Mouse (Mus musculus): Measurements from ENCODE around the gene Mre11a. TPM values are rescaled to one million over a fixed set of nuclear protein-coding genes. Genes with fewer than 3 reads are reported as not detected.

Mre11a gene
- polyA plus RNA-seq (2015; fragmentation: Nextera tagmentation; extraction: Ambion mirVana) = 9.7 TPM in 2 replicates

GRCm38 (mm10) chr9:14784039-14785002, at the start of gene Mre11a, which contains the start of gene Ankrd49:
Gene Mre11a, plus strand, starts transcription at chr9:14784654.
Gene Ankrd49, minus strand, starts transcription at chr9:14784856.
- peak within 1 kb of the TSS; percentile 80 for H3K9ac ChIP-seq (ENCODE audit: low read length)
- no peaks in the 10 kb centered on the region for H3K9me3 ChIP-seq (ENCODE audit: control insufficient read depth, low read length)
- DNase-seq (ENCODE audit: low spot score) (peak; percentile 93), ATAC-seq (ENCODE audit: low FRiP score, low TSS enrichment) (peak; percentile 99)
- H3K4me2 ChIP-seq (replicated peaks; ENCODE audit: low read depth) = peak within 1 kb of the TSS; percentile 56
- H3K27ac ChIP-seq (replicated peaks) = peak within 1 kb of the TSS; percentile 94
- H3K27me3 ChIP-seq (ENCODE audit: control insufficient read depth, insufficient read depth, low read length) = no peaks in the 10 kb centered on the region
- H3K36me3 ChIP-seq (ENCODE audit: control insufficient read depth, insufficient read depth, low read length) = 0 out of 2 replicates have a peak, but pooled peaks cover 4% of the 10 kb centered on the region
- no peaks in the 10 kb centered on the region for H3K4me1 ChIP-seq (replicated peaks; ENCODE audit: control insufficient read depth, insufficient read depth)
- peak within 1 kb of the TSS; percentile 59 for H3K4me3 ChIP-seq (ENCODE audit: low read depth, low read length)
- peak; percentile 25; the same call in 1 of the 2 replicates for TF ChIP-seq CTCF (IDR thresholded peaks at IDR 0.05; ENCODE audit: low read depth)
- peak; percentile 99 for TF ChIP-seq EP300 (optimal IDR thresholded peaks at IDR 0.05)
- WGBS = under 1% methylated on average over 62 of the region's 62 CpGs

GRCm38 (mm10) chr9:14739498-14740150, 44.8 kb upstream of the Mre11a start:
- TF ChIP-seq CTCF (IDR thresholded peaks at IDR 0.05; ENCODE audit: low read depth) (no peak), EP300 (optimal IDR thresholded peaks at IDR 0.05) (no peak)
- Histone ChIP-seq H3K4me3 (ENCODE audit: low read depth, low read length) (no peak overlapping the region), H3K36me3 (ENCODE audit: control insufficient read depth, insufficient read depth, low read length) (no peaks in the 10 kb centered on the region), H3K27ac (replicated peaks) (no peak overlapping the region), H3K9ac (ENCODE audit: low read length) (no peak overlapping the region), H3K4me1 (replicated peaks; ENCODE audit: control insufficient read depth, insufficient read depth) (no peaks in the 10 kb centered on the region), H3K4me2 (replicated peaks; ENCODE audit: low read depth) (no peak overlapping the region), H3K9me3 (ENCODE audit: control insufficient read depth, low read length) (no peaks in the 10 kb centered on the region), H3K27me3 (ENCODE audit: control insufficient read depth, insufficient read depth, low read length) (no peaks in the 10 kb centered on the region)
- no peak for ATAC-seq (ENCODE audit: low FRiP score, low TSS enrichment)
- WGBS = 63% methylated on average over 4 of the region's 4 CpGs
- no peak for DNase-seq (ENCODE audit: low spot score)

GRCm38 (mm10) chr9:14740151-14740924, 44.1 kb upstream of the Mre11a start, which contains the start of gene Piwil4:
Gene Piwil4, minus strand, starts transcription at chr9:14740733.
- Histone ChIP-seq H3K4me3 (ENCODE audit: low read depth, low read length) (no peak within 1 kb of the TSS), H3K9me3 (ENCODE audit: control insufficient read depth, low read length) (no peaks in the 10 kb centered on the region), H3K27ac (replicated peaks) (no peak within 1 kb of the TSS), H3K4me1 (replicated peaks; ENCODE audit: control insufficient read depth, insufficient read depth) (no peaks in the 10 kb centered on the region), H3K9ac (ENCODE audit: low read length) (no peak within 1 kb of the TSS), H3K4me2 (replicated peaks; ENCODE audit: low read depth) (no peak within 1 kb of the TSS), H3K27me3 (ENCODE audit: control insufficient read depth, insufficient read depth, low read length) (no peaks in the 10 kb centered on the region), H3K36me3 (ENCODE audit: control insufficient read depth, insufficient read depth, low read length) (no peaks in the 10 kb centered on the region)
- WGBS = 84% methylated on average over 19 of the region's 19 CpGs
- DNase-seq (ENCODE audit: low spot score) (no peak), ATAC-seq (ENCODE audit: low FRiP score, low TSS enrichment) (no peak)
- TF ChIP-seq EP300 (optimal IDR thresholded peaks at IDR 0.05) = no peak
- TF ChIP-seq CTCF (IDR thresholded peaks at IDR 0.05; ENCODE audit: low read depth) = no peak

DNA sequence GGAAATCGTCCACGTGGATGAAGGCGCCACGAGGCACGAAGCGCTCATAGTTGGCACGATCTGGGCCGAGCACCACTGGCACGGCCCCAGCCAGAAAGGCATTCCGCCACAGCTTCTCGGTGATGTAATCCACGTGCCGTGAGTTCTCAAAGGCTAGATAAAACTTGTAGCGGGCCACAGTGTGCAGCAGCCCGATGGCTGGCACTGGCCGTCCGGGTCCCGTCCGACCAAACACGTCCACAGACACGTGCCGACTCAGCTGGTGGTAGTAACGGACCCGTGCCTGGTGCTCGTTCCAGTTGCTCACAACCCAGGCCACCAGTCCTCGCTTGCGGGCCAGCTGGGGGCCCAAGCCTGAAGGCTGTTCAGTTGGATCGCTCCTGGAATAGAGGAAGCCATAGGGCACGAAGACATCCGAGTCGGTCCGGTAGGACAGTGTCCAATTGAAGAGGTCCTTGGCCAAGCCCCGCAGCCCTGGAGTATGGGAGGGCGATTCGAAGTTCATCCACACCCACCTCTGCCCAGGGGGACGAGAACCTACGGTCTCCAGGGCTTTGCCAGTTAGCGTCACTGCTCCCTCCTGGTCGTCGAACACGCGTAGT, 33.5 kb upstream of the Mre11a start:
- DNase-seq (ENCODE audit: low spot score) (no peak), ATAC-seq (ENCODE audit: low FRiP score, low TSS enrichment) (no peak)
- Histone ChIP-seq H3K27ac (replicated peaks) (peak overlapping the region; percentile 79), H3K4me1 (replicated peaks; ENCODE audit: control insufficient read depth, insufficient read depth) (peaks cover 2% of the 10 kb centered on the region; the same call in 1 of the 2 replicates), H3K36me3 (ENCODE audit: control insufficient read depth, insufficient read depth, low read length) (no peaks in the 10 kb centered on the region), H3K27me3 (ENCODE audit: control insufficient read depth, insufficient read depth, low read length) (no peaks in the 10 kb centered on the region), H3K4me2 (replicated peaks; ENCODE audit: low read depth) (peak overlapping the region; percentile 94), H3K9me3 (ENCODE audit: control insufficient read depth, low read length) (no peaks in the 10 kb centered on the region), H3K4me3 (ENCODE audit: low read depth, low read length) (peak overlapping the region; percentile 53), H3K9ac (ENCODE audit: low read length) (peak overlapping the region; percentile 70)
- 60% methylated on average over 42 of the region's 42 CpGs for WGBS
- no peak for TF ChIP-seq EP300 (optimal IDR thresholded peaks at IDR 0.05)
- no peak for TF ChIP-seq CTCF (IDR thresholded peaks at IDR 0.05; ENCODE audit: low read depth)

DNA sequence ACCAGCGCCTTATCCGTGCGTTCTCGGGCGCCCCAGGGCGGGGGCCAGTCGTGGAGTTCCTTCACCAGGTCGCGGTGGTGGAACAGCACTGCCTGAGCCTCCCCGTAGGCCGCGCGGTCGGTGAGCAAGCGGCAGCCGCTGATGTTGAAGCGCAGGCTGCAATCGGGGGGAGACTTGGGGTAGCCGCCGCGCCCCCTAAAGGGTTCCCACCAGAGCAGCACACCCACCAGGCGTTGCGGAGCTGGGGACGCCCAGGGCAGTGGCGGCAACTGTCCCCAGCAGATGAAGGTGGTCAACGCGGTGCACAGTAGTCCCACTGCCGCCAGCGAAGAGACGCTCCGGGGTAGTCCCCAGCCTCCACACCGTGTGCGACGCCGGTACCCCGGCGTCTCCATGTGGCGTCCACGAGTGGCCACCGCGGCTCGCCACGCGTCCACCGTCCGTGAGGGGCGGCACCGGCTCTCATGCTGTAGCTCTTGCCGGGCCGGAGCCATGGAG, 32.9 kb upstream of the Mre11a start:
- Histone ChIP-seq H3K27ac (replicated peaks) (peak overlapping the region; percentile 79), H3K4me2 (replicated peaks; ENCODE audit: low read depth) (peak overlapping the region; percentile 94), H3K27me3 (ENCODE audit: control insufficient read depth, insufficient read depth, low read length) (no peaks in the 10 kb centered on the region), H3K9ac (ENCODE audit: low read length) (peak overlapping the region; percentile 70), H3K4me1 (replicated peaks; ENCODE audit: control insufficient read depth, insufficient read depth) (peaks cover 2% of the 10 kb centered on the region; the same call in 1 of the 2 replicates), H3K9me3 (ENCODE audit: control insufficient read depth, low read length) (no peaks in the 10 kb centered on the region), H3K36me3 (ENCODE audit: control insufficient read depth, insufficient read depth, low read length) (no peaks in the 10 kb centered on the region), H3K4me3 (ENCODE audit: low read depth, low read length) (peak overlapping the region; percentile 53)
- WGBS = under 1% methylated on average over 49 of the region's 50 CpGs
- ATAC-seq (ENCODE audit: low FRiP score, low TSS enrichment) (peak; percentile 30), DNase-seq (ENCODE audit: low spot score) (peak; percentile 63)
- TF ChIP-seq EP300 (optimal IDR thresholded peaks at IDR 0.05) (no peak), CTCF (IDR thresholded peaks at IDR 0.05; ENCODE audit: low read depth) (no peak)
